In genomic region chr4:11129956-11130355, GRCm38 (mm10) we compare ENCODE assay signal across 19 mouse cellular contexts. TPM values are rescaled to one million over a fixed set of nuclear protein-coding genes. Genes with fewer than 3 reads are reported as not detected.
A peak's percentile ranks its signal among the peaks of the same experiment; 100 is the strongest.
DNase-seq lines count a peak whose midpoint lies in the region; TF ChIP-seq lines count a peak whose summit lies in the region.
"Had no signal": no experiment of that assay in that cellular context is flagged by ENCODE, and none has a peak within 500 bp of the region (broad histone marks: within the 10 kb centered on the region; RNA-seq: fewer than 3 reads in every experiment).

No protein-coding gene starts in this region.

- TF ChIP-seq CTCF in gastrocnemius, adult 2 months (IDR thresholded peaks at IDR 0.05): no peak

- H3K27ac ChIP-seq in gastrocnemius, adult 2 months: peak overlapping the region; percentile 35; the same call in 1 of the 2 replicates
- H3K27ac ChIP-seq: embryonic facial prominence, embryonic 13.5 days; embryonic facial prominence, embryonic 15.5 days; forebrain, embryonic 12.5 days had no signal

- no peak for DNase-seq in gastrocnemius, adult 2 months
- DNase-seq in gastrocnemius, postnatal 25 days: no peak
- DNase-seq in kidney, adult 9 months: peak; percentile 52
- no peak for DNase-seq in kidney, postnatal 4 days
- peak; percentile 68 for DNase-seq in yolk sac, embryonic 10.5 days (ENCODE audit: low spot score)
- no peak for DNase-seq in right cerebral cortex, adult 18-20 months
- DNase-seq: adrenal gland, adult 2 months; adrenal gland, postnatal 25 days; cerebellum, adult 11 months; cerebellum, adult 18-20 months; cerebellum, adult 8-10 months; cerebellum, adult 9-11 months; cerebellum, postnatal 14 days; cerebellum, postnatal 36 days; embryo, embryonic 11 days had no signal

- intact Hi-C loops in gastrocnemius, adult 2 months (cut with DNase I): no loop called here

- H3K4me3 ChIP-seq in gastrocnemius, adult 2 months: no peak overlapping the region
- H3K4me3 ChIP-seq: embryonic facial prominence, embryonic 13.5 days; embryonic facial prominence, embryonic 15.5 days; erythroblast, embryonic 14.5 days; forebrain, embryonic 12.5 days had no signal

RNA-seq across cellular contexts. Expression of gene Trp53inp1, which starts 26.3 kb away (rescaled TPM):
- total RNA-seq in gastrocnemius, adult 2 months (2021): 10 to 100 TPM; 10.3 to 15.6 TPM
- 10 to 100 TPM in 1 of 2 experiments, 1 to 10 TPM in 1; 9.5 to 10.2 TPM for total RNA-seq in gastrocnemius, postnatal 25 days (2021)

Comparison
In these comparisons a context has a peak if more than half of its experiments do, and no peak if none do; other contexts are left out.
1. DNase-seq: peak in kidney, adult 9 months (single experiment) and yolk sac, embryonic 10.5 days (single experiment); none in gastrocnemius, adult 2 months (single experiment), gastrocnemius, postnatal 25 days (single experiment), kidney, postnatal 4 days (0 of 2) and right cerebral cortex, adult 18-20 months (single experiment).